Mouse (Mus musculus) cortical plate, adult 2 months (tissue): ENCODE results near the gene Deaf1.

Source experiments
- CTCF ChIP-seq: fragments of 200-500 bp; IDR thresholded peaks from 2 replicates; pipeline ENCODE4 v1.5.1; 2011; ENCODE audit warnings: mild to moderate bottlenecking, control low read depth, low read length; ENCODE audit not compliant: insufficient read depth; ENCODE audit errors: extremely low read depth
- POLR2A ChIP-seq: fragments of 200-500 bp; IDR thresholded peaks from 2 replicates; pipeline ENCODE4 v1.6.1; 2011; ENCODE audit warnings: mild to moderate bottlenecking, low read length, control low read depth; ENCODE audit not compliant: insufficient read depth; ENCODE audit errors: extremely low read depth

GRCm38 (mm10) chr7:141256159-141256558 lies 71.3 kb downstream of the Deaf1 start:
- TF ChIP-seq POLR2A (no peak), CTCF (no peak)
